Mouse (Mus musculus) midbrain, embryonic 16.5 days (tissue): ENCODE measurements around the gene Cwc25. TPM values are rescaled to one million over a fixed set of nuclear protein-coding genes. Genes with fewer than 3 reads are reported as not detected.
A peak's percentile ranks its signal among the peaks of the same experiment; 100 is the strongest.

ENCODE experiments used
- ATAC-seq: fragments of 200-750 bp; cut with Nextera tagmentation; 2 replicates; pipeline ENCODE4 v1.8.0; 2017; ENCODE audit warnings: moderate TSS enrichment
- H3K27ac ChIP-seq: fragments of 300-500 bp; sonication (generic); 2 replicates; pipeline ENCODE4 v1.5.1; 2014; ENCODE audit warnings: mild to moderate bottlenecking, low read length, mixed read lengths
- H3K27me3 ChIP-seq: fragments of 300-500 bp; sonication (generic); 2 replicates; pipeline ENCODE4 v1.6.1; 2014; ENCODE audit warnings: low read depth, low read length, mixed read lengths; ENCODE audit not compliant: control insufficient read depth, insufficient read depth
- H3K36me3 ChIP-seq: fragments of 300-500 bp; sonication (generic); 2 replicates; pipeline ENCODE4 v1.6.1; 2014; ENCODE audit warnings: mild to moderate bottlenecking, low read length, moderate library complexity, mixed read lengths; ENCODE audit not compliant: control insufficient read depth, insufficient read depth
- H3K4me1 ChIP-seq: fragments of 300-500 bp; sonication (generic); 2 replicates; pipeline ENCODE4 v1.6.1; 2014; ENCODE audit warnings: mild to moderate bottlenecking, low read length, mixed read lengths; ENCODE audit not compliant: control insufficient read depth, insufficient read depth
- H3K4me2 ChIP-seq: fragments of 300-500 bp; sonication (generic); 2 replicates; pipeline ENCODE4 v1.6.1; 2014; ENCODE audit warnings: mild to moderate bottlenecking, low read length, mixed read lengths
- H3K4me3 ChIP-seq: fragments of 300-500 bp; sonication (generic); 2 replicates; pipeline ENCODE4 v1.5.1; 2014; ENCODE audit warnings: low read depth, mild to moderate bottlenecking, low read length, moderate library complexity, mixed read lengths
- H3K9ac ChIP-seq: fragments of 300-500 bp; sonication (generic); 2 replicates; pipeline ENCODE4 v1.6.1; 2014; ENCODE audit warnings: low read depth, low read length, mixed read lengths
- H3K9me3 ChIP-seq: fragments of 300-500 bp; sonication (generic); replicated peaks from 2 replicates; pipeline ENCODE4 v1.6.1; 2014; ENCODE audit warnings: mild to moderate bottlenecking, low read length, mixed read lengths; ENCODE audit not compliant: control insufficient read depth, poor library complexity, severe bottlenecking
- WGBS: fragments of 180-500 bp; shearing (Covaris S2); extraction: QIAGEN DNeasy Blood & Tissue Kit; methylation state at CpG from one replicate; pipeline ENCODE4 v1.1.7; 2014; 5-methylcytosine and 5-hydroxymethylcytosine counted together
- polyA plus RNA-seq: library from polyadenylated mRNA; unstranded; fragments of >200 nt; fragmentation: Nextera tagmentation; extraction: Ambion mirVana; gene quantifications from 2 replicates; pipeline ENCODE4 v1.2.1, GENCODE M21; 2015

Cwc25 gene
- polyA plus RNA-seq, 1 experiment from 2014 or later: 15.9 TPM

GRCm38 (mm10) chr11:97802495-97802894 lies 36.1 kb upstream of the Cwc25 start:
- Histone ChIP-seq H3K4me3 (no peak overlapping the region), H3K4me2 (peak overlapping the region; percentile 76), H3K4me1 (peaks cover 50% of the 10 kb centered on the region), H3K9me3 (no peaks in the 10 kb centered on the region), H3K27me3 (no peaks in the 10 kb centered on the region), H3K36me3 (0 out of 2 replicates have a peak, but pooled peaks cover 1% of the 10 kb centered on the region), H3K27ac (no peak overlapping the region), H3K9ac (no peak overlapping the region)
- WGBS: 33% methylated on average over 6 of the region's 6 CpGs
- ATAC-seq: no peak

- no peaks in the 10 kb centered on the region for H3K9me3 ChIP-seq
- no peak for ATAC-seq
- H3K4me3 ChIP-seq: peak overlapping the region; percentile 92
- WGBS: 60% methylated on average over 1 of the region's 1 CpGs
- H3K27me3 ChIP-seq: no peaks in the 10 kb centered on the region
- H3K9ac ChIP-seq: peak overlapping the region; percentile 98; the same call in 1 of the 2 replicates
- H3K4me2 ChIP-seq: peak overlapping the region; percentile 76
- no peaks in the 10 kb centered on the region for H3K36me3 ChIP-seq
- H3K4me1 ChIP-seq: peaks cover 50% of the 10 kb centered on the region
- H3K27ac ChIP-seq: no peak overlapping the region
Observed at GRCm38 (mm10) chr11:97802194-97802470, 35.8 kb upstream of the Cwc25 start.

- Histone ChIP-seq H3K9me3 (no peaks in the 10 kb centered on the region), H3K36me3 (no peaks in the 10 kb centered on the region), H3K27me3 (no peaks in the 10 kb centered on the region), H3K4me2 (peak overlapping the region; percentile 76), H3K4me1 (peaks cover 49% of the 10 kb centered on the region), H3K4me3 (peak overlapping the region; percentile 92), H3K27ac (peak overlapping the region; percentile 98), H3K9ac (peak overlapping the region; percentile 98)
- WGBS: 28% methylated on average over 8 of the region's 8 CpGs
- no peak for ATAC-seq
Observed at GRCm38 (mm10) chr11:97801409-97802193, 35.2 kb upstream of the Cwc25 start.

- Histone ChIP-seq H3K27ac (peak overlapping the region; percentile 98), H3K36me3 (no peaks in the 10 kb centered on the region), H3K4me3 (peak overlapping the region; percentile 92), H3K9ac (peak overlapping the region; percentile 98), H3K4me2 (peak overlapping the region; percentile 76), H3K4me1 (peaks cover 42% of the 10 kb centered on the region), H3K9me3 (no peaks in the 10 kb centered on the region), H3K27me3 (no peaks in the 10 kb centered on the region)
- ATAC-seq: no peak
- WGBS: 7% methylated on average over 17 of the region's 17 CpGs
Observed at GRCm38 (mm10) chr11:97800691-97801408, 34.5 kb upstream of the Cwc25 start.

DNA sequence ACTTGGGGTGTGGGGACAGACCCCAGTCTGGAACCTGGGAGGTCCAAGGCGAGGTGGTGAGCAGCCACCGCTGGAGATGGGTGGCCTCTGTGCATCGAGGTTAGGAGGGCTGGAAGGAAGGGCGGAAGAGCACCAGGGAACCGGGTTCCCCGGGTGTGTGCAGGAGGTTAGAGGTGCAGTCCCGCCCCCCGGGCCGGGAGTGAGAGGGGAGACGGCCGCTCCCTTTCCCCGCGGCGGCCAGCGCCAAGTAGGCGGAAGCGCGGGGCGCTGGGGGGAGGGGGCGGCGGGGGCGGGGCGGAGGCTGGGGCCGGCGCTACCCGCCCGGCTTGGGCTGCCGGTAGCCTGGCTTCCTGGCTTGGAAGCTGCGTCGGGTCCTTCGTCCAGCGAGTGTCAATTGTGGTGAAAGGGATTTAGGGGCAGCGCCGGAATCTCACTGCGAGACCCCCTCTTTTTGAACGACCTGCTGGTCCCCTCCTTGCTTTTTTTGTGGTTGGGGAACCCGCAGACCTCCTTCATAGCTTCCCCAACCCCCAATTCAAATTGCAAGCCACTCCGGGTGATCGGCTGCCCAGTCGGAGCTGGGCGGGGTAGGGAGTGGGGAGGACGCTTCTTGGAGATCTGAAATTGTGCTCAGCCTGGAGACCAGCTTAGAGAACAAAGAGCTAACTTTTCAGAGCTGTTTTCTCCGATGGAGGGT lies 33.8 kb upstream of the Cwc25 start:
- Histone ChIP-seq H3K4me2 (peak overlapping the region; percentile 76), H3K4me3 (peak overlapping the region; percentile 92), H3K27ac (peak overlapping the region; percentile 98), H3K27me3 (no peaks in the 10 kb centered on the region), H3K36me3 (no peaks in the 10 kb centered on the region), H3K9ac (peak overlapping the region; percentile 98), H3K9me3 (no peaks in the 10 kb centered on the region), H3K4me1 (peaks cover 35% of the 10 kb centered on the region)
- WGBS: under 1% methylated on average over 30 of the region's 43 CpGs
- ATAC-seq: peak; percentile 62

DNA sequence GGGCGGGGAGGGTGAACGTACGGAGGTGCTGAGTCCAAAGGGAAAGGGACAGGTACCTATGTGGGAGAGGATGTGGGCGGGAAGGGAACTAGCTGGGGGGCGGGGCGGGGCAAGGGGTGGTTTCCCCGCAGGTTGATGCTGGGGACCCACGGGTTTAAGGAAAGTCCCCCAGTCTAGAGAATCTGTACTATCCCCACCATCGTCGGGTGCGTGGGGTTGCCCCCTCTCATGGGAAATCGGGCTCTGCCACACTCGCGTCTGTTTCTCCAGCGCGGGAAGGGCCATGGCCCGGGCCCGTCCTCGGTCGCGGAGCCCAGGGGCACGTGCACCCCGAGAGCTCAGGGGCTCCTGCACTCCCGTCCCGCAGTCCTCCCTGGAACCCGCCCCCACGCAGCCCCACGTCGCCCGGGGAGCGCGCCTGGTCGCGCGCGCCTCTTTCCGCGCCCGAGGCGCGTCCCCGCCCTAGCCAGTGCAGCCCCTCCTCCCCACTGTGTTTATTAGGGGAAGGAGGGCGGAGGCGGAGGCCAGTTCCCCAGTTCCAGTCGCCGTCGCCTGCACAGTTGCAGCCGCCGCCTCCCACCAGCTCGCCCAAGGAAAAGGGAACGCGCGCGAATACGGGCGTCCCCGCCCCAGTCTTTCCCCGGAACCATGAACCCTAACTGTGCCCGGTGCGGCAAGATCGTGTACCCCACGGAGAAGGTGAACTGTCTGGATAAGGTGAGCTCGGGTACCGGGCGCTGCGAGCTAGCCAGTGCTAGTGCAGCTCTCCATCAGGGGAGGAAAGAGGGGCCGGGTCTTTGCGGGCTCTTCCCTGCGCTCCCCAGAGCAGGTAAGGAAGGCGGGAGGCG lies 33.0 kb upstream of the Cwc25 start:
- ATAC-seq: peak; percentile 88
- under 1% methylated on average over 68 of the region's 71 CpGs for WGBS

GRCm38 (mm10) chr11:97798782-97799145 lies 32.4 kb upstream of the Cwc25 start, which contains the start of gene Lasp1:
Lasp1 (plus strand) TSS chr11:97799000.
- ATAC-seq: peak; percentile 59
- no peaks in the 10 kb centered on the region for H3K36me3 ChIP-seq
- peak within 1 kb of the TSS; percentile 98 for H3K27ac ChIP-seq
- peak within 1 kb of the TSS; percentile 76 for H3K4me2 ChIP-seq
- no peaks in the 10 kb centered on the region for H3K9me3 ChIP-seq
- H3K9ac ChIP-seq: peak within 1 kb of the TSS; percentile 98
- H3K4me3 ChIP-seq: peak within 1 kb of the TSS; percentile 92
- H3K4me1 ChIP-seq: peaks cover 21% of the 10 kb centered on the region
- 0% methylated on average over 11 of the region's 11 CpGs for WGBS
- no peaks in the 10 kb centered on the region for H3K27me3 ChIP-seq

More for the DNA sequence above, 33.0 kb upstream of the Cwc25 start:
- no peaks in the 10 kb centered on the region for H3K36me3 ChIP-seq
- peak overlapping the region; percentile 76 for H3K4me2 ChIP-seq
- peak overlapping the region; percentile 98 for H3K9ac ChIP-seq
- H3K4me3 ChIP-seq: peak overlapping the region; percentile 92
- H3K27ac ChIP-seq: peak overlapping the region; percentile 98
- H3K27me3 ChIP-seq: no peaks in the 10 kb centered on the region
- H3K9me3 ChIP-seq: no peaks in the 10 kb centered on the region
- peaks cover 27% of the 10 kb centered on the region for H3K4me1 ChIP-seq

- Histone ChIP-seq H3K4me1 (peaks cover 19% of the 10 kb centered on the region), H3K9ac (0 out of 2 replicates have a peak overlapping the region, but pooled peaks have one; percentile 3), H3K4me2 (peak overlapping the region; percentile 76), H3K27me3 (no peaks in the 10 kb centered on the region), H3K9me3 (no peaks in the 10 kb centered on the region), H3K27ac (peak overlapping the region; percentile 98), H3K4me3 (peak overlapping the region; percentile 92), H3K36me3 (no peaks in the 10 kb centered on the region)
- WGBS: 34% methylated on average over 8 of the region's 8 CpGs
- ATAC-seq: no peak
Observed at GRCm38 (mm10) chr11:97798083-97798435, 31.7 kb upstream of the Cwc25 start.
